Mouse (Mus musculus) forebrain, embryonic 12.5 days (tissue): ENCODE measurements around the gene Rbm7. TPM values are rescaled to one million over a fixed set of nuclear protein-coding genes. Genes with fewer than 3 reads are reported as not detected.

ENCODE experiments used
- ATAC-seq: fragments of 200-750 bp; cut with Nextera tagmentation; 2 replicates; pipeline ENCODE4 v1.8.0; 2017; ENCODE audit warnings: moderate TSS enrichment; ENCODE audit not compliant: low FRiP score
- H3K27ac ChIP-seq: fragments of 300-500 bp; sonication (generic); 2 replicates; pipeline ENCODE4 v1.5.1; 2016; ENCODE audit warnings: mild to moderate bottlenecking
- H3K27me3 ChIP-seq: fragments of 300-500 bp; sonication (generic); 2 replicates; pipeline ENCODE4 v1.6.1; 2016; ENCODE audit warnings: mild to moderate bottlenecking
- H3K36me3 ChIP-seq: fragments of 300-500 bp; sonication (generic); replicated peaks from 2 replicates; pipeline ENCODE4 v1.6.1; 2016; ENCODE audit warnings: mild to moderate bottlenecking
- H3K4me1 ChIP-seq: fragments of 300-500 bp; sonication (generic); 2 replicates; pipeline ENCODE4 v1.6.1; 2016
- H3K4me2 ChIP-seq: fragments of 300-500 bp; sonication (generic); 2 replicates; pipeline ENCODE4 v1.6.1; 2016; ENCODE audit warnings: mild to moderate bottlenecking, moderate library complexity
- H3K4me3 ChIP-seq: fragments of 300-500 bp; sonication (generic); replicated peaks from 2 replicates; pipeline ENCODE4 v1.5.1; 2016; ENCODE audit warnings: mild to moderate bottlenecking
- H3K9ac ChIP-seq: fragments of 300-500 bp; sonication (generic); 2 replicates; pipeline ENCODE4 v1.6.1; 2016; ENCODE audit warnings: mild to moderate bottlenecking
- H3K9me3 ChIP-seq: fragments of 300-500 bp; sonication (generic); 2 replicates; pipeline ENCODE4 v1.6.1; 2016
- WGBS: fragments of 180-500 bp; shearing (Covaris S2); methylation state at CpG from one replicate; pipeline ENCODE4 v1.1.7; 2016; 5-methylcytosine and 5-hydroxymethylcytosine counted together
- polyA plus RNA-seq: library from polyadenylated mRNA; unstranded; fragments of >200 nt; fragmentation: Nextera tagmentation; extraction: Ambion mirVana; gene quantifications from 2 replicates; pipeline ENCODE4 v1.2.1, GENCODE M21; 2016

Gene Rbm7
- polyA plus RNA-seq, 1 experiment from 2014 or later = 111 TPM

DNA sequence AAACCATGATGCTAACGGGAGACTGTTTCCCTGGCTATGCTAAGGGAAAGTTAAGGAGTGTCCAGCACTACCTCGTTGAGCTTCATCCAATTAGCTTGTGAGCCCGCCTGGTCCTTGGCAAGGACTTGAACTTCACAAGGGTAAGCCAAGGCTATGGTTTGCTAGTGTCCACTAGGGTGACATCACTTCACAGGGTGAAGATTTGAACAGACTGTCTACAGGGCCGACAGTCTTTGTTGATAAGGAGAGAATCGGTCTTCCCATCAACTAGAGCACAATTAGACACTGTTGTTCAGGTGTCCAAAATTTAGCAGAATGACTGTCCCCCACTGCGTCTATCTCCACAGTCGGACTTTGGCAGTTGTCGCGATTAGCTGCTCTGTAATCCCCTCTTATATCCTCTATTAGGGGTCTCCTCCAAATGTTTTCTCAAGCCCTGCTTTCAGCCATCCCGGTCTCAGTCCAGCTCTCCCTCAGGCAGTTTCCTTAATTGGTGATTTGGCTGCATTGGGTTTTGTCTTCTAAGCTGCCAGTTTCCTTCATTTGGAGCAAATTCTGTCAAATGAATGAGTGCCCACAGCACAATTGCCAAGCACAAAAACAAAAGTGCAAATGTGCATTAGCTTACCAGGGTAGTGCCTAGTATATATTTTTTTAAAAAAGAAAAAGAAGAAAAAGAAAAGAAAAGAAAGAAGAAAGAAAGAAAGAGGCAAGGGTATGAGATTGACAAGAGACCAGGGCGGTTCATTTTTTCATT, 21.7 kb upstream of the Rbm7 start:
- no peaks in the 10 kb centered on the region for H3K27me3 ChIP-seq
- H3K9me3 ChIP-seq = no peaks in the 10 kb centered on the region
- H3K27ac ChIP-seq = peak overlapping the region; percentile 78
- H3K4me2 ChIP-seq = peak overlapping the region; percentile 43
- H3K36me3 ChIP-seq = no peaks in the 10 kb centered on the region
- WGBS = 30% methylated on average over 11 of the region's 11 CpGs
- peak; percentile 76; the same call in 1 of the 2 replicates for ATAC-seq
- H3K4me3 ChIP-seq = 0 out of 2 replicates have a peak overlapping the region, but pooled peaks have one; percentile 10
- peaks cover 9% of the 10 kb centered on the region for H3K4me1 ChIP-seq
- no peak overlapping the region for H3K9ac ChIP-seq

DNA sequence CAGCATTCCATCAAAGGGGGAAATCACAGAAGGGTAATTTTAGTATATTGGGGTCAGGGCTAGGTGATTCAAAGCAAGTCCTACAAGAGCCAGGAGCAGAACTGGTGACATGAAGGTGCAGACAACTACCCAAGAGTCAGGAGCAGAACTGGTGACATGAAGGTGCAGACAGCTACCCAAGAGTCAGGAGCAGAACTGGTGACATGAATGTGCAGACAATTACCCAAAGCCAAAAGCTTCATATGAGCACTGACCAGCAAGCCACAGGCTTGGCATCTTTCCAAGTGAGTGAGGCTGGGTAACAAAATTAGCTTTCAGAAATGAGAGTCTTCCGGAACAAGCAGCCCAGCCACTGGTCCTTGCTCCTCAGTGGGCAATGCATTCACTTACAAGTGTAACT, 20.2 kb upstream of the Rbm7 start:
- WGBS = 83% methylated on average over 1 of the region's 1 CpGs
- Histone ChIP-seq H3K9ac (no peak overlapping the region), H3K4me1 (peaks cover 9% of the 10 kb centered on the region), H3K27me3 (no peaks in the 10 kb centered on the region), H3K4me3 (no peak overlapping the region), H3K4me2 (no peak overlapping the region), H3K36me3 (no peaks in the 10 kb centered on the region), H3K9me3 (no peaks in the 10 kb centered on the region), H3K27ac (no peak overlapping the region)
- no peak for ATAC-seq

DNA sequence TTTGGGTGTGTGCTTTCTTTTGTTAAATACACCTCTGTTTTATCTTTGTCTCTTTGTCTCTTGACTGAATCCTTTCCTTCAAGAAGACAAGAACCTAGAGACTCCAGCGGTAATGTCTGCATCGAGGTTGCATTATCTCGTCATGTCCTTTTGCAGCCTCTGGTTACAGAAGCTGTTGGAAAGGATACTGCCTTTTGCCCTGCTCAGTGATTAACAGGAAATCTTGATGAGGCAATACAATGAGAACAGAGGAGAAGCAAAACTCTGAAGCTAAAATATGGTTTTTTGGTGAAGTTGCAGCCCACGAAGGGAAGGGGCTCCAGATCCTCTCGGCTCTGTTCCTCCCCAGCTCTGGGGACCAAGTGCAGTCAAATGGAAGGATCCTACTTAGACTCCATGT, 15.0 kb upstream of the Rbm7 start:
- Histone ChIP-seq H3K4me3 (no peak overlapping the region), H3K9ac (no peak overlapping the region), H3K27ac (no peak overlapping the region), H3K9me3 (no peaks in the 10 kb centered on the region), H3K4me1 (no peaks in the 10 kb centered on the region), H3K36me3 (no peaks in the 10 kb centered on the region), H3K4me2 (no peak overlapping the region), H3K27me3 (no peaks in the 10 kb centered on the region)
- ATAC-seq = no peak
- 88% methylated on average over 5 of the region's 5 CpGs for WGBS

DNA sequence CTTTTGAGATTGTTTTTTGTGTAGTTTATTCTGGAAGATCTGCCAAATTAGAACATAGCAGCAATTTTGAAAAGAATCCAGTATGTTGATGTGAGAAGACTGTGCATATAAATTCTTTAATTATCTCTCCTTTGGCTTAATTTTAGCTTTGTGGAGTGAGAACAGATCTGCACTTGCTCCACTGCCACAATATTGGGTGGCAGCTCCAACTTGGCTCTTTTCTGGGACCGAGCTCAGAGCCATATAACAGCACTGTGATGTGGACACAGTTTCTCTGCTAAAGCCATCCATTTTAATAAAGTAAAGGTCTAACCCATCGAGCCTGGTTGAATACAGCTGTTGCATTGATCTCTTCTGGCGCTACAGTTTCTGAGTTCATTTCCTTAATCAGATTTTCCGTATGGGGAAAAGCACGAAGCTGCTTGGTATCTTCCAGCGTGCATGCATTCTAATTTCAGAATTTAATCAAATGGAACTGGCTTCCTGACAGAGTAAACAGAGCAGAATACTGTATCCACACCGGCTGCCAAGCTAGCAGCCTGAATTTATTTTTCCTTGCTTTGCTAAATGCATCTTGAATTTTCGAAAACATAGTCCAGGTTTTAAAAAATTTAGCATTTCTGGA, 9.8 kb upstream of the Rbm7 start:
- Histone ChIP-seq H3K4me3 (no peak overlapping the region), H3K9me3 (no peaks in the 10 kb centered on the region), H3K27ac (no peak overlapping the region), H3K4me2 (no peak overlapping the region), H3K9ac (no peak overlapping the region), H3K36me3 (no peaks in the 10 kb centered on the region), H3K27me3 (no peaks in the 10 kb centered on the region), H3K4me1 (no peaks in the 10 kb centered on the region)
- ATAC-seq = no peak
- WGBS = 83% methylated on average over 8 of the region's 8 CpGs

DNA sequence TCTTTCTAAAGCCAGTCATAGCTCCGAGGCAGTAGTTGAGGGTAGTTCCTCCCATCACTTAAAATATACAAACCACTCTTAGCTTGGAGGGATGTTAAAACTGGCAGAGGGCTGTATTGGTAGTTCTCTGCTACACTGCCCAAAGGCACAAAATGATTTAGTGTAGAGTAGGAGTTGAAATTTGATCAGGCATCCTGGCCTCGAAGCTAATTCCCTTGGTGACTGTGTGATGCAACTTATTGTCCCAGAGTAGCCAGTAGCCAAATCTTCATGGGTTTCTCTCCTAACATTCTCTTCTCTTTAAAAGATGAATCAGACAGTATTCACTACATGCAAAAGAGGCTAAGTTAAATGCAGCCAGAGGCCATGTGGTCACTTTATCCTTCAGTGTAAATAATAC, 7.9 kb upstream of the Rbm7 start:
- ATAC-seq = no peak
- WGBS = 77% methylated on average over 2 of the region's 2 CpGs
- H3K9ac ChIP-seq = no peak overlapping the region
- H3K4me1 ChIP-seq = no peaks in the 10 kb centered on the region
- H3K27ac ChIP-seq = no peak overlapping the region
- no peak overlapping the region for H3K4me3 ChIP-seq
- H3K4me2 ChIP-seq = no peak overlapping the region
- peaks cover 5% of the 10 kb centered on the region for H3K27me3 ChIP-seq
- H3K9me3 ChIP-seq = no peaks in the 10 kb centered on the region
- H3K36me3 ChIP-seq = no peaks in the 10 kb centered on the region

DNA sequence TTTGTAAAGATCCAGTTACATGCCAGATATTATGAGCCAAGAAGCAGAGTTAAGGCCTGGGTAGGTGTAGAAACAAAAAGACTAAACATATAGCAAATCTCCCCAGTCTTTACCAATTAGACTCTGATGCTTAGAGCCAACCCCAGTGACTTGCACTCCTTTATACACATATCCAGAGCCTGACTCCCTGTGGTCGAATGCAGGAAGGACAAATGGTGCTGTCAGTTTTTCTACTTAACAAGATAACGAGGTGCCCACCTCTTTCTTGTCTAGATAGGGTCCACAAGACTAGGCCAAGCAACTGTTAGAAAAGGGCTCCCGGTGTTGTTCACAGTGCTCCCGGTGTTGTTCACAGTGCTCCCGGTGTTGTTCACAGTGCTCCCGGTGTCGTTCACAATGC, 6.1 kb upstream of the Rbm7 start:
- peaks cover 13% of the 10 kb centered on the region for H3K27me3 ChIP-seq
- no peak overlapping the region for H3K4me3 ChIP-seq
- H3K36me3 ChIP-seq = no peaks in the 10 kb centered on the region
- H3K4me1 ChIP-seq = peaks cover 3% of the 10 kb centered on the region
- no peak for ATAC-seq
- no peak overlapping the region for H3K4me2 ChIP-seq
- H3K9me3 ChIP-seq = no peaks in the 10 kb centered on the region
- no peak overlapping the region for H3K27ac ChIP-seq
- WGBS = 77% methylated on average over 7 of the region's 7 CpGs
- no peak overlapping the region for H3K9ac ChIP-seq

DNA sequence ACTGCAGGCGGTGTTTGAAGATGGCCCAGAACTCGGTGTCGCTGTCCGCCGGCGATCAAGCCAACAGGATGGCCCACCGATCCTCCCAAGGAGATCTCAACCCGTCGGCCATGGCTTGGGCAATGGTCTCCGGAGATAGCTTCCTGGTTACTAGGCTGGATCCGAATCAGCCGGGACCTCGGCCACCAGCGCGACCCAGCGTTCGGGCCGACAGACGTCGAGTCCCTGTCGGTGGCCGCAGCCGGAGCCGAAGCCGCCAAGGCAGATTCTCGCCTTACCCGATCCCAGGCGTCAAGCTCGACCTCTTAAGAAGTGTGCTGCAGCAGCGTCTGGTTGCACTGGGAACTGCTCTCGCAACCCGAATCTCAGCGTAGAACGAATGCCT, 441 bp upstream of the Rbm7 start:
- WGBS = 3% methylated on average over 34 of the region's 34 CpGs
- H3K9ac ChIP-seq = peak overlapping the region; percentile 89
- ATAC-seq = peak; percentile 33; the same call in 1 of the 2 replicates
- H3K36me3 ChIP-seq = peaks cover 27% of the 10 kb centered on the region
- peak overlapping the region; percentile 89 for H3K27ac ChIP-seq
- H3K4me3 ChIP-seq = peak overlapping the region; percentile 89
- H3K27me3 ChIP-seq = peaks cover 13% of the 10 kb centered on the region
- peak overlapping the region; percentile 76 for H3K4me2 ChIP-seq
- H3K4me1 ChIP-seq = peaks cover 17% of the 10 kb centered on the region
- H3K9me3 ChIP-seq = no peaks in the 10 kb centered on the region

DNA sequence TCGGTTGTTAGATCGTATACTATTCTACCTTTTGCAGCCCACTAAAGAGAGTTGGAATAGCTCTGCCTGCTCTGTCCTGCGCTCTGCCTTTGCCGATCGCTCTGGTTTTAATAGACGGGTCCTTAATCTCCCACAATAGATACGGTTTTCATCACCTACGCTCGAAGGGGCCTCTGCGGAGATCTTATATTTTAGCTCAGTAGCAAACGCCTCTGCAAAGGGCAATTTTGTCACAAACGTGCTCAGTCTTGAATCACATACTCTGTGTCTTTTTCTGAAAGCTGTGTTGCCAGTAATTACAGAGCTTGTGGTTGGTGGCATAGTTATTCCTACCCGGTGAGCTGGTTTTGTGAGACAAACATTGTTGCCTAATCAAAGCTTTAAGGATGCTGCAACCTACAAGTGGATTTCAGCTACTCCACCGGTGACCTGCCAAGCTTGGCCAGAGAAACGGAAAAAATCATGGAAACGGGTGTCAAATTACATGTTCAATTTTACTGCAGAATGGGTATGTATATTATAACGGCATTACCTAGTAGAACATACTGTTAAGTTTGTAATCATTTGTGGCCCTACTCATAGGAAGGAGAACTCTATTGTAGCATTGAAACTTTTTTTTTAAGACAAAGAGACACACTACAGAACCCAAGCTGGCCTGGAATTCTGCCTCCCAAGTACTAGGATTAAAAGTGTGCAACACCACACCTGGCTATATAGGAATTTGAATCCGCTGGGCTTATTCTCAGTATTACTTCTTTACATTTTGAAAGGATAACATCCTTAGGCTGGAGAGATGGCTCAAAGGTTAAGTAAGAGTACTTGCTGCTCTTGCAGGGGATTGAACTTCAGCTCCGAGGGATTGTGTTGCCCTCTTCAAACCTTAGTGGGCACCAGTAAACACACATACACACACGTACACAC, 13.6 kb downstream of the Rbm7 start:
- ATAC-seq = no peak

DNA sequence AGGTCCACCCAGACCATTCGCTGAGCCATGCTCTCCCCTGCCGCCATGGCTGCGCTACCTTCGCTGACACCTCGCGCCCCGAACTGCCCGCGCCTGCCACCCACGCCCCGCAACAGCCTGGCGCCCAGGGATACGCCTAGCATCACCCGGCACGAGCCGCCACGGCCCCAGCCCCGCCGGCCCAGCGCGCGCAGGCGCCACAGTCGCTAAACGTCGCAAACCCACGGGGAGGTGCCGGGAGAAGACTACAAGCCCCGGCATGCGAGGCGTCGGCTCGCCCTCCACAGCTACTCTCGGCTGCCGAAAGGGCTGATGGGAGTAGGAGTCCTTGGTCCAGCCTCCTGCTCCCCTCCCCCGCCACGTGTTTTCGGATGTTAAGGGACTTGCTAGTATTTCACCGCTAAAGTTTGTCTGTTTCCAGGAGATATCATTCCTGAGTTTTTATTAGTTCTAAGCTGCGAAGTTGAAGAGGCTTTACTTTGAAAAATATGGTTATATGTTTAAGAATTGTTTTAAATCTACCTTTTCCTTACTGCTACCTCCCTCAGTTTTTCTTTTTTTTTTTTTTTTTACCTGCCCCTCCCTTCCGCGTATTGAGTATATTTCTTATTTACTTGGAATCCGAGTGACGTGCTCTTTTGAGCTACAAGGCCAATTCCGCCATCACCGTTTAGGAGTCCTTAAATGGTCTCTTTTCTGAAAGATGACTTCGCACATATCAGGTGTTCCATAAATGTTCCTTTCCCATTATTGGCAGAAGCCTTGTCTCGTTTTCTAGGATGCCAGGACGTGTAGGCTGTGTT, 14.5 kb downstream of the Rbm7 start, which contains the start of gene Rexo2:
Gene Rexo2, minus strand, starts transcription at position 213 of the 803 bp plus-strand sequence.
- Histone ChIP-seq H3K4me1 (peaks cover 13% of the 10 kb centered on the region), H3K9me3 (no peaks in the 10 kb centered on the region), H3K27me3 (no peaks in the 10 kb centered on the region), H3K27ac (no peak within 1 kb of the TSS), H3K4me3 (peak within 1 kb of the TSS; percentile 81), H3K9ac (peak within 1 kb of the TSS; percentile 80), H3K4me2 (peak within 1 kb of the TSS; percentile 83), H3K36me3 (peaks cover 13% of the 10 kb centered on the region; the same call in 1 of the 2 replicates)
- peak; percentile 98 for ATAC-seq
- 2% methylated on average over 49 of the region's 49 CpGs for WGBS

More for the DNA sequence above, 13.6 kb downstream of the Rbm7 start:
- peaks cover 13% of the 10 kb centered on the region; the same call in 1 of the 2 replicates for H3K36me3 ChIP-seq
- H3K4me3 ChIP-seq = peak overlapping the region; percentile 81
- peak overlapping the region; percentile 83 for H3K4me2 ChIP-seq
- 39% methylated on average over 20 of the region's 20 CpGs for WGBS
- H3K27me3 ChIP-seq = no peaks in the 10 kb centered on the region
- H3K27ac ChIP-seq = no peak overlapping the region
- H3K9me3 ChIP-seq = no peaks in the 10 kb centered on the region
- peaks cover 13% of the 10 kb centered on the region for H3K4me1 ChIP-seq
- peak overlapping the region; percentile 30; the same call in 1 of the 2 replicates for H3K9ac ChIP-seq

DNA sequence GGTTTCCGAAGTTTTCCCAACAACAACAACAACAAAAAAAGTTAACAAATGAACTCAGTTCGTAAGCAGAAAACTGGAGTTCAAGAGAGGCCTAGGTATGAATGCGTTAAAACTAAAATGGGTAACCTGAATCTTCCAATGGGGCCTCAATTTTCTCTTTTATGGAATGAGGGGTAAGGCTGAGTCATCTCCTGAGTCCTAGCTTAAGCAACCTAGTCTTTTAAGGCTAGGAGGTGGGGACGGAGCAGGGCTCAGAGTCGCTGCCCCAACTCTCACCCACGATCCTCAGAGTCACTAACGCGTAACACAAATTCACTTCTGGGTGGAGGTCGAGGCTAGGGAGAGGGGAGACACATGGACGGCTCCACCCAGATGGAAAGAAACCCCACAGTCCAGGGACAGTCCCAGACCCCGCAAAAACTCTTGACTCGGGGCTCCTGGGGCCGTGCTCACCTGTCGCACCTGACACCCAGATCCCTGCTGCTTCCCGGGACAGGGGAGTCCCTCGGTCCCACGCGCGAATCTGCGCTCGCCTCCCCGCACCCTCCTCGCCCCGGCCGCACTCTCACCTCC, 15.2 kb downstream of the Rbm7 start:
- 6% methylated on average over 25 of the region's 25 CpGs for WGBS
- peak overlapping the region; percentile 81 for H3K4me3 ChIP-seq
- H3K27me3 ChIP-seq = no peaks in the 10 kb centered on the region
- peak overlapping the region; percentile 83 for H3K4me2 ChIP-seq
- H3K27ac ChIP-seq = no peak overlapping the region
- peaks cover 13% of the 10 kb centered on the region for H3K4me1 ChIP-seq
- H3K9me3 ChIP-seq = no peaks in the 10 kb centered on the region
- ATAC-seq = peak; percentile 80; the same call in 1 of the 2 replicates
- peaks cover 11% of the 10 kb centered on the region; the same call in 1 of the 2 replicates for H3K36me3 ChIP-seq
- peak overlapping the region; percentile 80 for H3K9ac ChIP-seq

DNA sequence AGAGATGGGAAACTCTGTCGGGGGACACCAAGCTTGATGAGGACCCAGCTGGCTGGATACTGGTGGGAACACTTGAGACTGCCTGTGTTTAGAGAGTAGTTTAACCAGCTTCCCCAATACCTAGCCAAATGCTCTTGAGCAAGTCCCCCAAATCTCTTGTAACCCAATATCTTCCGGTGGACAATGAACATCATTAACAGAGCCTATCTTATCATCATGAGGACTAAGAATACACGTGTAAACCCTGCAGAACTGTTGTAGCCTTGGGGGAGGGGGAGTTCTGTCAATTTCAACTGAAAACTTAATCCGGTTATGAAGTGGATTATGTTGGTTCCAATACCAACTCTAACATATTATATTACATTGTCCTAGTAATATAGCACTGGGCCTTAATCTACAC, 16.3 kb downstream of the Rbm7 start:
- 89% methylated on average over 4 of the region's 4 CpGs for WGBS
- H3K4me1 ChIP-seq = peaks cover 13% of the 10 kb centered on the region
- peaks cover 16% of the 10 kb centered on the region for H3K36me3 ChIP-seq
- no peaks in the 10 kb centered on the region for H3K9me3 ChIP-seq
- no peak overlapping the region for H3K27ac ChIP-seq
- ATAC-seq = no peak
- H3K9ac ChIP-seq = no peak overlapping the region
- no peak overlapping the region for H3K4me2 ChIP-seq
- no peak overlapping the region for H3K4me3 ChIP-seq
- H3K27me3 ChIP-seq = no peaks in the 10 kb centered on the region
